In the genomic region with DNA sequence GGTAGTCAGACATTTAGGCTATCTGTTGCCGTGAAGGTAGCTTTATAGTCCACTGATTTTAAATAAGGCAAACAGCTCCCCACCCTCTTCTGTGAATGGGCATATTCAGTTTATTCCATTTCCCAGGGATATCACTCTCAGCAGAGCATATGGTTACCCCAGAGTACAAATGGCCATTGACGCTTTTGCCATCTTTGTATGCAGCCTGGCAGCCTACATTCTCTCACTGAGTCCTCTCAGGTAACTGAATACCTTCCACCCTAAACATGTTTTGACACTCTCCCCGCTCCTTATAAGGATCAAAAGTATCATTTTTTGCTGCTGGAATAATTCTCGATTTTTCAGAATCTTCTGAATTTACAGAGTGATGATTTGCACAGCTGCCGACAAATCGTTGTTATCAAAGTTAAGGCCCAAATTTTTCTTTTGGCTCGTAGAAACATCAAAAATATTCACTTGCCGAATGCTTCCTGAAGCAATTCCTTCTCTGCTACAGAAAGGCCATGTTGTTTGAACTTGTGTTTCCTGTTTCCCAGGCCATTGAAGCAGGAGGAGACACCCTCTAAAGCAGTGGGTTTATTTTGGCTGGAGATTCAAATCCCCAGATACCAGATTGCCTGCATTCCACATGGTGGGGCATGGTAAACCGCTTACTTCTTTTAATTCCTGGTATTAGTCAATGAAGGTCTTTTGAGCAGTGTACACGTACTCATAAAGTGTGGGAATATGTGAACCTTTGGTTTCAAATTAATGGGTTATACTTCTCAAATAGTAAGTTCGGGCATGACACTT, we compare ENCODE assay signal across 18 mouse cellular contexts.
A peak's percentile ranks its signal among the peaks of the same experiment; 100 is the strongest.
DNase-seq lines count a peak whose midpoint lies in the region; ATAC-seq and TF ChIP-seq lines count a peak whose summit lies in the region.
"Had no signal": no experiment of that assay in that cellular context is flagged by ENCODE, and none has a peak within 500 bp of the region (broad histone marks: within the 10 kb centered on the region; RNA-seq: fewer than 3 reads in every experiment).

No protein-coding gene starts in this region.

- peak; percentile 29 to 60 for DNase-seq in heart, adult 18-20 months
- DNase-seq in heart, postnatal 25 days (ENCODE audit: low spot score) = no peak
- peak; percentile 49 for DNase-seq in kidney, postnatal 0 days (ENCODE audit: low spot score)
- DNase-seq in kidney, postnatal 36 days = peak; percentile 17 to 31
- no peak for DNase-seq in thymus, adult 18-20 months
- DNase-seq in spleen, postnatal 14 days (ENCODE audit: low spot score in 2 of 2) = no peak
- DNase-seq: adrenal gland, adult 8-10 months; cerebellum, postnatal 14 days; gastrocnemius, postnatal 25 days; liver; spleen, adult 18-20 months had no signal

- H3K27me3 ChIP-seq in kidney, postnatal 0 days (ENCODE audit: insufficient read depth, low read length) = no peaks in the 10 kb centered on the region
- H3K27me3 ChIP-seq in kidney, embryonic 16.5 days (ENCODE audit: insufficient read depth, low read length) = no peaks in the 10 kb centered on the region
- no peaks in the 10 kb centered on the region for H3K27me3 ChIP-seq in embryonic facial prominence, embryonic 13.5 days
- H3K27me3 ChIP-seq: forebrain, embryonic 13.5 days; lung, embryonic 15.5 days; stomach, embryonic 15.5 days had no signal

- H3K4me1 ChIP-seq in kidney, postnatal 0 days (replicated peaks; ENCODE audit: insufficient read depth, low read length) = no peaks in the 10 kb centered on the region
- no peaks in the 10 kb centered on the region; the same call in 1 of the 2 replicates for H3K4me1 ChIP-seq in kidney, embryonic 16.5 days (ENCODE audit: insufficient read depth, low read length)
- no peaks in the 10 kb centered on the region for H3K4me1 ChIP-seq in embryonic facial prominence, embryonic 13.5 days
- H3K4me1 ChIP-seq: forebrain, embryonic 13.5 days; lung, embryonic 15.5 days; stomach, embryonic 15.5 days had no signal

- H3K9ac ChIP-seq in kidney, postnatal 0 days (ENCODE audit: low read depth, low read length) = no peak overlapping the region
- H3K9ac ChIP-seq in kidney, embryonic 16.5 days (replicated peaks; ENCODE audit: low read length) = no peak overlapping the region
- H3K9ac ChIP-seq in embryonic facial prominence, embryonic 13.5 days = no peak overlapping the region
- H3K9ac ChIP-seq: forebrain, embryonic 13.5 days; lung, embryonic 15.5 days; stomach, embryonic 15.5 days had no signal

- 65% methylated on average over 11 of the region's 11 CpGs for WGBS in kidney, postnatal 0 days
- 62% methylated on average over 11 of the region's 11 CpGs for WGBS in kidney, embryonic 16.5 days
- WGBS in embryonic facial prominence, embryonic 13.5 days = 67% methylated on average over 11 of the region's 11 CpGs

- H3K4me2 ChIP-seq in kidney, postnatal 0 days (ENCODE audit: low read length) = no peak overlapping the region
- H3K4me2 ChIP-seq in kidney, embryonic 16.5 days (replicated peaks; ENCODE audit: low read depth, low read length) = no peak overlapping the region
- H3K4me2 ChIP-seq in embryonic facial prominence, embryonic 13.5 days = no peak overlapping the region
- H3K4me2 ChIP-seq: forebrain, embryonic 13.5 days; lung, embryonic 15.5 days; stomach, embryonic 15.5 days had no signal

- ATAC-seq in kidney, postnatal 0 days (replicated peaks; ENCODE audit: low FRiP score, low read depth) = no peak
- no peak for ATAC-seq in kidney, embryonic 16.5 days (ENCODE audit: low FRiP score, low TSS enrichment)
- peak; percentile 70; the same call in 1 of the 2 replicates for ATAC-seq in embryonic facial prominence, embryonic 13.5 days (ENCODE audit: insufficient number of reproducible peaks, insufficient read depth, low FRiP score, low TSS enrichment, low read depth)
- ATAC-seq: forebrain, embryonic 13.5 days; hindbrain, embryonic 16.5 days; midbrain, embryonic 16.5 days had no signal

- TF ChIP-seq CTCF in kidney, postnatal 0 days (IDR thresholded peaks at IDR 0.05; ENCODE audit: low read depth) = no peak

- H3K4me3 ChIP-seq in kidney, postnatal 0 days (replicated peaks; ENCODE audit: low read depth, low read length) = no peak overlapping the region
- no peak overlapping the region for H3K4me3 ChIP-seq in kidney, embryonic 16.5 days (ENCODE audit: low read length)
- no peak overlapping the region for H3K4me3 ChIP-seq in embryonic facial prominence, embryonic 13.5 days
- H3K4me3 ChIP-seq: forebrain, embryonic 13.5 days; lung, embryonic 15.5 days; stomach, embryonic 15.5 days had no signal

- H3K9me3 ChIP-seq in kidney, postnatal 0 days (replicated peaks; ENCODE audit: low read length) = no peaks in the 10 kb centered on the region
- no peaks in the 10 kb centered on the region for H3K9me3 ChIP-seq in kidney, embryonic 16.5 days (ENCODE audit: low read length)
- H3K9me3 ChIP-seq in embryonic facial prominence, embryonic 13.5 days = no peaks in the 10 kb centered on the region
- H3K9me3 ChIP-seq: forebrain, embryonic 13.5 days; lung, embryonic 15.5 days; stomach, embryonic 15.5 days had no signal

- no peaks in the 10 kb centered on the region for H3K36me3 ChIP-seq in kidney, postnatal 0 days (ENCODE audit: insufficient read depth, low read length)
- no peaks in the 10 kb centered on the region for H3K36me3 ChIP-seq in kidney, embryonic 16.5 days (ENCODE audit: insufficient read depth, low read length)
- no peaks in the 10 kb centered on the region for H3K36me3 ChIP-seq in embryonic facial prominence, embryonic 13.5 days
- H3K36me3 ChIP-seq: lung, embryonic 15.5 days; stomach, embryonic 15.5 days had no signal

- no peak overlapping the region for H3K27ac ChIP-seq in kidney, postnatal 0 days
- H3K27ac ChIP-seq in kidney, embryonic 16.5 days (ENCODE audit: low read length) = no peak overlapping the region
- H3K27ac ChIP-seq in embryonic facial prominence, embryonic 13.5 days = no peak overlapping the region
- H3K27ac ChIP-seq: forebrain, embryonic 13.5 days; lung, embryonic 15.5 days; stomach, embryonic 15.5 days had no signal

- intact Hi-C loops in heart, postnatal 25 days (cut with DNase I) = no loop called here

Comparison
In these comparisons a context has a peak if more than half of its experiments do, and no peak if none do; other contexts are left out.
1. DNase-seq: peak in heart, adult 18-20 months (2 of 2), kidney, postnatal 0 days (single experiment) and kidney, postnatal 36 days (2 of 2); none in heart, postnatal 25 days (single experiment), thymus, adult 18-20 months (0 of 2) and spleen, postnatal 14 days (0 of 2).